Mouse (Mus musculus): ENCODE data around the gene Plcd3.

- TF ChIP-seq ZKSCAN1 (IDR thresholded peaks at IDR 0.05; ENCODE audit: low read depth, low read length) (no peak), MAFK (IDR thresholded peaks at IDR 0.05; ENCODE audit: borderline replicate concordance, low read depth, low read length) (no peak), POLR2A (IDR thresholded peaks at IDR 0.05; ENCODE audit: control insufficient read depth in 1 of 2, insufficient read depth in 1 of 2, low read depth in 1 of 2, low read length in 2 of 2, poor library complexity in 1 of 2) (no peak), SMC3 (IDR thresholded peaks at IDR 0.05; ENCODE audit: low read depth, low read length) (no peak), SIN3A (IDR thresholded peaks at IDR 0.05; ENCODE audit: low read length) (no peak), CTCF (IDR thresholded peaks at IDR 0.05 in 2 of 3, conservative IDR thresholded peaks at IDR 0.05 in 1 of 3; ENCODE audit: control insufficient read depth in 1 of 3, insufficient read depth in 1 of 3, low read depth in 2 of 3, low read length in 3 of 3, poor library complexity in 1 of 3, severe bottlenecking in 1 of 3) (no peak), EP300 (IDR thresholded peaks at IDR 0.05; ENCODE audit: low read depth in 1 of 2, low read length in 2 of 2) (no peak), MAX (IDR thresholded peaks at IDR 0.05; ENCODE audit: low read length) (no peak), ZMIZ1 (IDR thresholded peaks at IDR 0.05; ENCODE audit: low read depth, low read length) (no peak), NRF1 (IDR thresholded peaks at IDR 0.05; ENCODE audit: insufficient read depth, low read depth, low read length, poor library complexity, severe bottlenecking) (no peak), E2F4 (IDR thresholded peaks at IDR 0.05; ENCODE audit: borderline replicate concordance, low read depth, low read length) (no peak), RAD21 (IDR thresholded peaks at IDR 0.05; ENCODE audit: low read depth, low read length) (no peak), MAZ (IDR thresholded peaks at IDR 0.05; ENCODE audit: low read depth, low read length) (no peak)
These were observed 4.2 kb downstream of the Plcd3 start for GRCm38 (mm10) chr11:103096979-103097894.
